Mouse (Mus musculus) midbrain, postnatal 0 days (tissue): Measurements from ENCODE around the gene Abcb8. TPM values are rescaled to one million over a fixed set of nuclear protein-coding genes. Genes with fewer than 3 reads are reported as not detected.
A peak's percentile ranks its signal among the peaks of the same experiment; 100 is the strongest.

Experiments used
- ATAC-seq: fragments of 200-750 bp; cut with Nextera tagmentation; 2 replicates; pipeline ENCODE4 v1.8.0; 2017; ENCODE audit warnings: moderate number of reproducible peaks, mild to moderate bottlenecking, moderate TSS enrichment, moderate library complexity; ENCODE audit not compliant: low FRiP score
- DNase-seq: peaks from one replicate; pipeline ENCODE4 v3.0.0-alpha.2; 2015; ENCODE audit warnings: low spot score
- H3K27ac ChIP-seq: fragments of 300-500 bp; sonication (generic); 2 replicates; pipeline ENCODE4 v1.5.1; 2014; ENCODE audit warnings: low read depth, mild to moderate bottlenecking, low read length, mixed read lengths
- H3K27me3 ChIP-seq: fragments of 300-500 bp; sonication (generic); 2 replicates; pipeline ENCODE4 v1.6.1; 2014; ENCODE audit warnings: low read length, control low read depth, mixed read lengths; ENCODE audit not compliant: insufficient read depth
- H3K36me3 ChIP-seq: fragments of 300-500 bp; sonication (generic); 2 replicates; pipeline ENCODE4 v1.6.1; 2014; ENCODE audit warnings: low read length, control low read depth, mixed read lengths; ENCODE audit not compliant: insufficient read depth
- H3K4me1 ChIP-seq: fragments of 300-500 bp; sonication (generic); 2 replicates; pipeline ENCODE4 v1.6.1; 2014; ENCODE audit warnings: mild to moderate bottlenecking, control low read depth, antibody characterized with exemption, low read length, mixed read lengths; ENCODE audit not compliant: insufficient read depth
- H3K4me2 ChIP-seq: fragments of 300-500 bp; sonication (generic); 2 replicates; pipeline ENCODE4 v1.6.1; 2014; ENCODE audit warnings: low read depth, mild to moderate bottlenecking, low read length, mixed read lengths; ENCODE audit not compliant: poor library complexity, severe bottlenecking
- H3K4me3 ChIP-seq: fragments of 300-500 bp; sonication (generic); 2 replicates; pipeline ENCODE4 v1.5.1; 2014; ENCODE audit warnings: low read depth, mild to moderate bottlenecking, low read length, moderate library complexity
- H3K9ac ChIP-seq: fragments of 300-500 bp; sonication (generic); replicated peaks from 2 replicates; pipeline ENCODE4 v1.6.1; 2014; ENCODE audit warnings: mild to moderate bottlenecking, low read length, moderate library complexity, mixed read lengths; ENCODE audit not compliant: poor library complexity, severe bottlenecking
- H3K9me3 ChIP-seq: fragments of 300-500 bp; sonication (generic); 2 replicates; pipeline ENCODE4 v1.6.1; 2016; ENCODE audit warnings: low read length, control low read depth
- CTCF ChIP-seq: IDR thresholded peaks from 2 replicates; pipeline ENCODE4 v1.5.1; 2016; ENCODE audit warnings: antibody characterized with exemption, mild to moderate bottlenecking
- WGBS: fragments of 180-500 bp; shearing (Covaris S2); extraction: QIAGEN DNeasy Blood & Tissue Kit; methylation state at CpG from one replicate; pipeline ENCODE4 v1.1.7; 2014; 5-methylcytosine and 5-hydroxymethylcytosine counted together
- polyA plus RNA-seq: library from polyadenylated mRNA; unstranded; fragments of >200 nt; fragmentation: Nextera tagmentation; extraction: Ambion mirVana; gene quantifications from 2 replicates; pipeline ENCODE4 v1.2.1, GENCODE M21; 2015
- total RNA-seq: library from RNA; depleted of rRNA; stranded (reverse); fragments of >200 nt; gene quantifications from 2 replicates; pipeline ENCODE4 v1.2.3, GENCODE M21; 2014

The Abcb8 gene
- total and polyA plus RNA-seq, 2 experiments from 2014 or later = 42.4 to 71.7 TPM

DNA sequence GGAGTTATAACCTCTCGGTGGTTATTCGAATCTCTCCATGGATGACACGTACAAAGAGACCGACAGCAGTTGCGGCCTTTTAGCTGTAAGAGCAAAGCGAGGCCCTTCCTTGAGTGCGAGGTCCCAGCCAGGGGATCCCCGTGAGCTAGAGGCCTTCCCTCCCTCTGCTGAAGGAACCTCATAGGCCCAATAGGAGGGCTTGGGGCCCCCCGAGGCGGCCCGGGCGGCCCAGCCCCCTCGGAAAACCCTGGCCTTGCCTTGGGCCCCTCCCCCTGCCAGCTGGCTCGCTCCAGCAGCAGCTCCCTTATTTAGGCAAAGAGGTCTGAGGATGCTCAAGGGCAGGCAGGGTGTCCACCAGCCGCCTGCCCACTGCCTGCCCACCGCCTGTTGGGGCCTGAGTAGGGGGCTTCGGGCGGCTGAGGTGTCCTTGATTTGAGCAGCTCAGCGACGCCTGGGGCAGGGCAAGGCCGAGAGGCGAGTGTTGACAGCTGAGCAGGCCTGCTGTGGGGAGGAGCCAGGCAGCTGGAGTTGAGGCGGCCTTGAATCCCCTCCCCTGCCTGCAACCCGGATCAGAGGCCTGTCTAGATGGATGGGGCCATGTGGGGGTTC lies 41.1 kb upstream of the Abcb8 start:
- peak overlapping the region; percentile 86 for H3K27ac ChIP-seq
- TF ChIP-seq CTCF = no peak
- peak overlapping the region; percentile 81 for H3K9ac ChIP-seq
- peak overlapping the region; percentile 88 for H3K4me3 ChIP-seq
- H3K27me3 ChIP-seq = no peaks in the 10 kb centered on the region
- WGBS = 2% methylated on average over 24 of the region's 24 CpGs
- H3K9me3 ChIP-seq = no peaks in the 10 kb centered on the region
- H3K36me3 ChIP-seq = no peaks in the 10 kb centered on the region
- DNase-seq (peak; percentile 42), ATAC-seq (peak; percentile 24; the same call in 1 of the 2 replicates)
- H3K4me2 ChIP-seq = peak overlapping the region; percentile 78
- H3K4me1 ChIP-seq = peaks cover 25% of the 10 kb centered on the region

DNA sequence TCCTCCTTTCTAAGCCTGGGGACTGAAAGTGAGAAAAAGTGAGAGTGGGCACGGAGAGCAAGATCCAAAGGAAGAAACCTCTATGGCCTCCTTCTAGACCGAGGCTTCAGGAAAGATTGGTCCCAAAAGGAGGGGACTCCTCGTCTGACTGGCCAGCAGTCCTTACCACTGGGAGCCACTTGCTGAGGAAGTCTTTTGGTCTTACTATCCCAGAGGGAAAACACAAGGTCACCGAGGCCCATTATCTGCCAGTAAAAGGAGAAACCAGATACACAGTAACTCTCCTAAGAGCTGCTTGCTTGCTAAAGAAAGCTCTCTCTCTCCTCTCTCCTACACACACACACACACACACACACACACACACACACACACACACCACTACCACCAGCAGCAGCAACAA lies 40.1 kb upstream of the Abcb8 start:
- Histone ChIP-seq H3K27ac (no peak overlapping the region), H3K9me3 (no peaks in the 10 kb centered on the region), H3K36me3 (no peaks in the 10 kb centered on the region), H3K9ac (no peak overlapping the region), H3K4me2 (no peak overlapping the region), H3K4me3 (no peak overlapping the region), H3K27me3 (no peaks in the 10 kb centered on the region), H3K4me1 (peaks cover 21% of the 10 kb centered on the region)
- no peak for TF ChIP-seq CTCF
- DNase-seq (no peak), ATAC-seq (no peak)
- WGBS = 41% methylated on average over 4 of the region's 4 CpGs

DNA sequence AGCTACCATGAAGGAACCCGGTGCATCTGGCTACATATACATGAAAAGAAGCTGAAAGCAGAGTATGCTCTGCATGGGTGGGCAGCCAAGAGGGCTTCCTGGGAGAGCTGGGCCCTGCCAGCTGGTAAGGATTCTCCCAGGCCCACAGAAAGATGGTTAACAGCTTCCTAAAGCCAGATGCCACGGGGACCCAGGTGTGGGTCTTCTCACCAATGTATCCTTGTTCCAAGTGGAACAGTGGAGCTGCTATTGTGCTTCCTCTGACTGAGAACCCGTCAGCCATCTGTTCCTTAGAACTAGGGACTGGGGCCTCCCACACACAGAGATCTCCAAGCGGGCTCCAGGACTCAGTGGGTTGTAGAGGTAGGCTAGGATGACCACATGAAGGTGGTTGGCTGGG lies 36.7 kb upstream of the Abcb8 start:
- ATAC-seq = no peak
- Histone ChIP-seq H3K4me3 (no peak overlapping the region), H3K36me3 (no peaks in the 10 kb centered on the region), H3K4me1 (peaks cover 9% of the 10 kb centered on the region), H3K9ac (no peak overlapping the region), H3K9me3 (no peaks in the 10 kb centered on the region), H3K27me3 (no peaks in the 10 kb centered on the region), H3K27ac (no peak overlapping the region), H3K4me2 (no peak overlapping the region)
- no peak for TF ChIP-seq CTCF
- peak; percentile 25 for DNase-seq
- 57% methylated on average over 4 of the region's 4 CpGs for WGBS

DNA sequence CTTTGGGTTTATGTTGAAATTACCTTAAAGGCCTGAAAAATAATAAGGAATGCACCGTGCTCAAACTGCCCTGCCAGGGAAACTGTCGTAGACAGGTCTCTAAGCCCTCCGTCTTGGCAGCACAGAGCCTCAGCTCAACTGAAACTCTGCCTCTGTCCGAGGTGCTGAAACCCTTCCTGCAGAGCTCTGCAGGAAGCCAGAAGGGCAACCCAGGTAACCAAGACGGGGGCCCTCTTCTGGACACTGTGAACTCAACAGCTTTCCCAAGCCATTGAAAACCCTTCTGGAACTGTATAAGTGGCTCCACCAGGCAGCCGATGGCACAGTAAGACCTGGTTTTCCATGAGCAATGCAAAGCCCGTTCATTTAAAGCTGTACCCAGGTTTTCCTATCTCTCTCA lies 36.0 kb upstream of the Abcb8 start:
- ATAC-seq (no peak), DNase-seq (peak; percentile 84)
- Histone ChIP-seq H3K9ac (no peak overlapping the region), H3K36me3 (no peaks in the 10 kb centered on the region), H3K27me3 (no peaks in the 10 kb centered on the region), H3K9me3 (no peaks in the 10 kb centered on the region), H3K4me1 (peaks cover 5% of the 10 kb centered on the region), H3K4me3 (no peak overlapping the region), H3K27ac (no peak overlapping the region), H3K4me2 (no peak overlapping the region)
- peak; percentile 67 for TF ChIP-seq CTCF
- WGBS = 14% methylated on average over 7 of the region's 7 CpGs

DNA sequence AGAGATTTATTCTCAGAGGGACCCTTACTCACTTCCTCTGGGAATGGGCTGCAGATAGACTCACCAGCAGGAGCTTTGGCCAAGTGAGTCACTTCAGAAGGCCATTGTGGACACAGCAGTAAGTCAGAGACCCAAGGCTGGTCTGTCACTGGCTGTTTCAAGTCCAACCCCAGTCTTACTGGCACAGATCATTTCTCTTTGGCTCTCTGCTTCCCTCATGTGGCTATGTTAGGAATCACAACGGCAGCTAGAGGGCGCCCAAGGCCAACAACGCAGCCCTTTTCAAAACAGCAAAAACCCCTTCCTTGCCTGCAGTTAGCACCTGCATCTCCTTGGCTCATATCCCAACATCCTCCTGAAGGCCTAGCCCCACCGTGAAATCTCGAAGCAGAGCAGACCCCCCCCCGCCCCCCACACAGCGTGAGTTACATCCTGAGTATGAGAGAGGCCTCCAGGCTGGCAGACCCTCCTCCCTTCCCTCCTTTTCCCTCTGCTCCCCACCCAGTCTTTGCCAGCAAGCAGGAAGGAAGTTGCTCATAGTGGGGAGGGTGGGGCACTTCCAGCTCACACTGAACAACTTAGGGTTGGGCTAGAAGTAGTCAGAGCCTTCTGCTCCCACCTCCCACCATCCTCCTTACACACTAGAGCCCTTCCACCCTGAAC lies 32.5 kb upstream of the Abcb8 start:
- 2% methylated on average over 6 of the region's 7 CpGs for WGBS
- ATAC-seq = peak; percentile 68

DNA sequence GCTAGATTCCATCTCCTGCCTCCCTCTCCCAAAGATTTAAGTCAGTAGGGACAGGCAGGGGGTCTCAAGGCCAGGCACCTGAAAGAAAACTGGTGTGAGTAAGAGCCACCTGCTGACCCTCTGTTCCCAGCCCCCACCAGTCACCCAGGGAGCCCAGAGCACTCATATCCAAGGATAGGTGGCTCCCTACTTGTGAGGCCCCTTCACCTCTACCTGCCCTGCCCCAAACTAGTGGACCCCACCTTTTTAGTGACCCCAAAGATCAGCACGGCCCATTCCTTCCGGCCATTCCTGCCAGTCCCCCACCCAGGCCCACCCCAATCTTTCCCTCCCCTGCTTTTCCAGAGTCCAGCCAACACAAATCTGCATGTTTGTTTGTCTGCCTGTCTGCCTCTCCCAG lies 30.0 kb upstream of the Abcb8 start:
- no peaks in the 10 kb centered on the region for H3K9me3 ChIP-seq
- no peak for ATAC-seq
- H3K36me3 ChIP-seq = no peaks in the 10 kb centered on the region
- no peak overlapping the region for H3K4me2 ChIP-seq
- no peaks in the 10 kb centered on the region for H3K27me3 ChIP-seq
- no peak overlapping the region for H3K4me3 ChIP-seq
- no peak for TF ChIP-seq CTCF
- no peak for DNase-seq
- H3K4me1 ChIP-seq = no peaks in the 10 kb centered on the region
- no peak overlapping the region for H3K9ac ChIP-seq
- WGBS = 85% methylated on average over 2 of the region's 2 CpGs
- no peak overlapping the region for H3K27ac ChIP-seq

More for the DNA sequence above, 32.5 kb upstream of the Abcb8 start:
- DNase-seq = peak; percentile 88
- Histone ChIP-seq H3K36me3 (no peaks in the 10 kb centered on the region), H3K9me3 (no peaks in the 10 kb centered on the region), H3K9ac (0 out of 2 replicates have a peak overlapping the region, but pooled peaks have one; percentile 8), H3K4me3 (no peak overlapping the region), H3K4me1 (no peaks in the 10 kb centered on the region), H3K27ac (peak overlapping the region; percentile 34), H3K4me2 (no peak overlapping the region), H3K27me3 (no peaks in the 10 kb centered on the region)
- TF ChIP-seq CTCF = peak; percentile 99
